Mouse (Mus musculus): ENCODE results near the gene AI467606.

- TF ChIP-seq POLR2A (IDR thresholded peaks at IDR 0.05; ENCODE audit: low read depth, low read length), result no peak
- TF ChIP-seq CTCF (IDR thresholded peaks at IDR 0.05; ENCODE audit: extremely low read depth, insufficient read depth, insufficient read length, insufficient replicate concordance), result no peak
Measured at GRCm38 (mm10) chr7:127139100-127139499, 47.9 kb downstream of the AI467606 start.
